Mouse (Mus musculus): ENCODE results near the gene Tbc1d12.

Tbc1d12 gene

DNA sequence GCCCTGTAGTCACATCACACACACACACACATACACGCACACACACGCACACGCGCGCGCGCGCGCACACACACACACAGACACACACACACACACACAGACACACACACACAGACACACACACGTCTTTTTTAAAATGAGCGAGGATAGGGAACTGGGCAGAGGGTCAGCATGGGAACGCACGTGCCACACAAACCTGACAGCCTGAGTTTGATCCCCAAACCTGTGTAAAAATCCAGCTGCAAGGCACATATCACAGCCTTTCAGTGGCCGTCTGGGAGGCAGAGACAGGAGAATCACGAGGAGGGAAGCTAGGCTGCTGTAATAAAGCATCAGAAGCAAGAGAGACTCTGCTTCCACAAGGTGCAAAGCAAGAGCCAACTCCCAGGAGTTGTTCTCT is 78.5 kb downstream of the Tbc1d12 start:
- DNase-seq (ENCODE audit: low spot score): no peak

DNA sequence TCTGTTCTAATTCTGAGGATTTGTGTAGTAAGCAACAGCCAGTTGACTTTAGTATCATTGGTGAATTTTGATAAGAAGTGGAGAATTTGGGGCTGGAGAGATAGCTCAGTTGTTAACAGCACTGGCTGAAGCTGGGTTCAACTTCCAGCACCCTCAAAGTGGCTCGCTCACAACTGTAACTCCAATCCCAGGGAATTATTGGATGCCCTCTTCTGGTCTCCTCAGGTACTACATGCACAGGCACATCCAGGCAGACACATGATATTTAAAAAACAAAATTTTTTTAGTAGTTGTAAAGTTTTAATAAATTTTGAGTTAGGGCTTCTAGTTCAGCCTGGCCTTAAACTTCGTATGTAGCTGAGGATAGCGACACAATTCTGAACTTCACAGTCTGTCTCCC is 79.3 kb downstream of the Tbc1d12 start:
- DNase-seq (ENCODE audit: low spot score): no peak

DNA sequence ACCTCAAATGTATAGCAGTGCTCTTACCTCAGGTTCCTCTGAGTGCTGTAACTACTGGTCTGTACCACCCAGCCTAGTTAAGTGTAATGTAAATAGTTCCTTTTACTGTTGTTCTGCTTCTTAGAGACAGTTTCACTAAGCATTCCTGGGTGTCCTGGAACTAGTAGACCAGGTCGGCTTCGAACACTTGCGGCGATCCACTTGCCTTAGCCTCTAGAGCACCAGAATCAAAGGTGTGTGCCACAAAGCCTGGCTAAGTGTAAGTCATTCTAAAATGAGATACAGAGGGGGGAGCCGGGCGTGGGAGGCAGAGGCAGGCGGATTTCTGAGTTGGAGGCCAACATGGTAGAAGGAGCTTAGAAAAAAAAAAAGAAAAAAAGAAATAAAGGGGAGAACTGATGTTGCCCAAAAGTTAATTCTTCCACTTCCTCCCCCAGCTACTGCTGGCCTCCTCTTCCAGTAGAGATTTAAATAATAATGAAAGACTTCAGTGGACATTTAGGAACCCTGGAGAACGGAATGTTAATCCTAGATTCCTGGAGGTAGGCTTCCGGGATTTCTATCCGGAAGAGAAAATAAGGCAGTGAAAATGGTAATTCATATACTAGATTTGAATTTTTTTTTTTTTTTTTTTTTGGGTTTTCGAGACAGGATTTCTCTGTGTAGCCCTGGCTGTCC is 92.2 kb downstream of the Tbc1d12 start:
- DNase-seq (ENCODE audit: low spot score): no peak

DNA sequence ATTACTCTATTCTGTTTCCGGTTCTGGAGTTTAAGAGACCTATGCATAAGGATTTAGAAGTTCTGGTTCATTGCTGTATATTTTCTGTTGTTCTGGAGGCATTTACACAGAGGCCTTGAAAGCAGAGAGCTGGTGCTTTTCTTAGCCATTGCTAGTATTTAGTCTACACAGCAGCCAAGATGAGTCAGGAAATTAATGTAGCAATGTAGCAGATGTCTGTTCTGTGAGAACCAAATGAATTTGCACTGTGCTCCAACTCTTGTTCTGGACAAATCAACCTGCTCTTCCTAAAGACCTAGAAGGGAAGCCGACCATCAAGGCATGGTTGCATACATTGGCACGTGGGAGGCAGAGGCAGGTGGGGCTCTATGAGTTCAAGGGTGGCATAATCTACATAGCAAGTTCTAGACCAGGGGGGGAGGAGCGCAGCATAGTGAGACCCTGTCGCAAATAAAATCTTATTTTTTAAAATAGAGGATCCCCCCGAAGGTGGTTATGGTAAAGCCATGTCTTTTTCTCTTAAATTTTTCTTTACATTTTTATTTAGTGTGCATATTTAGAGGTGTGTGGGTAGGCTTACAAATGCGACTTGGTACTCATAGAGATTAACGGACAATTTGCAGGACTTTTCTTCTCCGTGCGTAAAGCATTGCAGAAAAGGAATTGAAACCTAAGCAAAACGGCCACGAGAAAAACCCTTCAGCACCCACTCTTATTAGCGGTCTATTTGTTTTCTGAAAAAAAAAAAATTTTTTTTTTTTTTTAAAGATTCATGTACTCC is 93.3 kb downstream of the Tbc1d12 start:
- DNase-seq (ENCODE audit: low spot score): no peak

DNA sequence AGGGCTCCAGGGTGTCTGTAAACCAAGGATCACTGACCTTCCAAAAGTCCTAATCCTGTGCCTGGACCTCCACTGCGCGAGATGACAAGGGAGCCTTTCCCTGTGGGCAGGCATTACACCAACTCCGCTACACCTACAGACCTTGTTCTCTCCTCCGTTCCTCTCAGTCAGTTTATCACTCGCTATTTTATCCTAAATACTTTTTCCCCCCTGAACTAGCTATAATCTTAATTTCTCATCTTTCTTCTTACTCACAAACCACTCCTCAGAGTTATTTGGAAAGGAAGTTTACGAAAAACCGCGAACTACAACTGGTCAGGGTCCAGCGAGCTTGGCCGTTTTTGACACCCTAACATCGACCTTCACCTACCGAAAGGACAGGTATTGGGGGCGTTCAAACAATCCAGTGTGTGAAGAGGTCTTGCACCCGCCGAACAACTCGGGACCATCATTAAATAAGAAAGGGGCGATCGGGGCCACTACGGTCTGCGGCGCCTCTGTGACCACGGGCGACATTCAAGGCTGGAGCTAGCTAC is 93.9 kb downstream of the Tbc1d12 start:
- peak; percentile 19 for DNase-seq (ENCODE audit: low spot score)

DNA sequence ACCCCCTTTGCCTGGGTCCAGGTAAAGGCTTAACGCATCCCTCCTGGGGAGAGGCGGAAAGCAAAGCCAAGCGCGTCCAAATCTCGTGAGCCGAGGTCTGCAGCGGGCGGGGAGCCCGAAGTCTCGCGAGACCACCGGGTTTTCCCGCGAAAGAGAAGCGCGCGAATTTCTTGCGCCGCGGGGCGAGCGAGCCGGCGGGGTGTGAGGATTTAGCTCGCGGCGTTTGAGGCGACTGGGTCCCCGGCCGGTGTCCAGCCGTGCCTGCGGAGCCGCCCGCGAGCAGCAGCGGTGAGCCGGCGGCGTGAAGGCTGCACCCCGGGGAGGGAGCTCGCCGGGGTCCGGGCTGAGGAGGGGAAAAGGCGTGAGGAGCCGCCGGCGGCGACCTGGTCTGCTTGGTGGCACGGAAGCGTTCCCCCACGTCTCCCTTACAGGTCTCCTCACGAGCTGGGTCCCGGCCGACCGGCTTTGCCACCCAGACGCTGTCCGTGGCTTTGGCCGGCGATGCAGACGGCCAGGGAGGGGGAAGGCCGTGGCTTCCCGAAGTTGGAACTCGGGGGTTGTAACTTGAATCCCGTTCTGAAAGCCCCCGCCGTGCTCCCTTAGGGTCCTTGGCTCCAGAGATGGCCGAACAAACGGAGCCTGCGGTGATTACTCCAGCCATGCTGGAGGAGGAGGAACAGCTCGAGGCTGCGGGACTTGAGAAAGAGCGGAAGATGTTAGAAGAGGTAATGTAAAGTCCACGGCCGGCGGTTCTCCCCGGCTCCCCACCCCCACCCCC is 94.6 kb downstream of the Tbc1d12 start, which contains the start of gene Hells:
TSS of gene Hells (plus strand) at position 128 of the 778 bp plus-strand sequence.
- DNase-seq (ENCODE audit: low spot score): peak; percentile 92

DNA sequence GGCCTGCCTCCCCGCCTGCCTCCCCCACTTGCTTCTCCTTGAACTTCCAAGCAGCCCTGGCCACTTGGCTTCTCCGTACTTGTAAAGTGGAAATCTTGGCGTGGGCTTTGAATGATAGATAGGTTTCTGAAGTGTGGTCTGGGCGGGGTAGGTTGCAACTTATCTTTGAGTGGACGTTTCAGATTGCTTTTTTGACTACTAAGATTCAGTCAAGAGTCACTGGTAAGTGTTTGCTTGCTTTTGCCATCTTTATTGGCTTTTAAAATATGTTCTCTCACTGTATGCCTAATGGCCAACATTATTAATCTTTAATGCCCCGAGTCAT is 95.1 kb downstream of the Tbc1d12 start:
- no peak for DNase-seq (ENCODE audit: low spot score)

DNA sequence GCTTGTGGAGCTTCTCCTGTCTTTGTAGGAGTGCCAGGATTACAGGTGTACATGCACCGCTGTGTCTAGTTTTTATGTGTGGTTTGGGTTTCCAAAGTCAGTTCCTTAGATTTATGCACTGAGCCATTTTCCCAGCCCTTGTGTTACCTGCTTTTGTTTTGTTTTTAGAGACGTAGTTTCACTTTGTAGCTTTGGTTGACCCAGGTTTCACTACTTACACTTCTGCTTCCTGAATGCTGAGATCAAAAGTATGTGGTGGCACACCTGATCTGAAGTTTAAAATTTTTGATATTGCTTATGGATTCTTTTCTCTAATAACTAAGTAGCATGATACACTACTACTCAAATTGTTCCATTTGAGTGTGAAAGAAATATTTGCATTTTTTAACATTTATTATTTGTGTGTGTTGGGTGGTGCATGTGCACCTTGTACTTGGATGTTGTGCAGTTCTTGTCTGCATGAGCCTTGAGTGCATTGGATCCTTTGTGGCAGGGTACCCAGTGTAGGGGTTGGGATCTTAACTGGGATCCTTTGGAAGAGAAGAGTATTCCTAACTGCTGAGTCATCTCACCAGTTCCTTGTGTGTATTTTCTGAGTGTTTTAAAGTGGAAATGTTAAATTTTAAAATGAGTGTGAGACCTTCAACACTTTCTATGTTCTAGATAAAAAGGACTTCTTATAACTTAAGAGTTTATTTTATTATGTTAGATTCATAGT is 108.4 kb downstream of the Tbc1d12 start:
- DNase-seq (ENCODE audit: low spot score): no peak
